Mouse (Mus musculus) heart, postnatal 36 days (tissue): ENCODE measurements at regions not wholly inside any gene's neighbourhood (a gene's known extent, or its start where the extent isn't known, plus 50 kb on each side); places are given as distances from the start of the nearest gene placed in this dataset.

Experiments used
- DNase-seq, 2 experiments: peaks; one replicate each; pipeline ENCODE4 v3.0.0; 2021 to 2022
- intact Hi-C: fragments of 180-260 bp; cut with DNase I; formaldehyde crosslinking; loops from one replicate; pipeline ENCODE4 v1.15.1; 2025

- intact Hi-C loops: no loop called here
- no peak for DNase-seq
These were observed 232.0 kb downstream of the Rab28 start for GRCm38 (mm10) chr5:41476001-41476400.

GRCm38 (mm10) chr5:41445512-41446005 is 262.4 kb downstream of the Rab28 start:
- DNase-seq: no peak
- intact Hi-C loops: no loop called here

- DNase-seq: no peak
- intact Hi-C loops: no loop called here
These were observed 266.9 kb downstream of the Rab28 start for GRCm38 (mm10) chr5:41441081-41441480.

GRCm38 (mm10) chr5:41419121-41419874 is 288.7 kb downstream of the Rab28 start:
- intact Hi-C loops: no loop called here
- peak in 1 of 2 experiments; percentile 1 for DNase-seq

DNA sequence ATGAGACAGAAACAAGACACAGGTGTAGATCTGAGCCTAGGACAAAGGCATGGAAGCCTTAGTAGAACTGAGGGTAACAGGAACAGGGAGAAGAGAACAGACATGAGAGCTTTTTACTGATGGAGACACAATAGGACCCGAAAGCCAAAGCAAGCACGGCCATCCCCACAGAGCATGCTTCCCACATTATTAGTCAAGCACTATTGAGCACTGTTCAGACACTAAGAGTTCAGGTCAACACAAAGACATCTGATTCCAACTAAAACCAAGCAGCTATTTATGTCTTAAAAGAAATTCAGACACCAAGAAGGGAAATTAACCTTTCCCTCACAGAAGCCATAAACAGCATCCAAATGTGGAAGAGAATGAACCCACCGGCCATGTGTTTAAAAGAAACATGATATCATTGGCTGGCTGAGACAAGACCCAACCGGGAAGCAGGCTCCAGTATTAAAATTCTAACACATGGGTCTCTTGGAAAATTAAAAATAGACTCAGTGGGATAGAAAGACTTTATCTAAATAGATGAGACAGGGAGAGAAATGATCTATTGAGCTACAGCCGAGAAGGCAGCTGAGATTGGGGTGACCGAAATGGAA is 298.8 kb downstream of the Rab28 start:
- intact Hi-C loops: no loop called here
- DNase-seq: no peak

GRCm38 (mm10) chr5:41392802-41393234 is 315.1 kb downstream of the Rab28 start:
- intact Hi-C loops: no loop called here
- DNase-seq: no peak

GRCm38 (mm10) chr5:41392137-41392554 is 315.8 kb downstream of the Rab28 start:
- intact Hi-C loops: no loop called here
- no peak for DNase-seq

DNA sequence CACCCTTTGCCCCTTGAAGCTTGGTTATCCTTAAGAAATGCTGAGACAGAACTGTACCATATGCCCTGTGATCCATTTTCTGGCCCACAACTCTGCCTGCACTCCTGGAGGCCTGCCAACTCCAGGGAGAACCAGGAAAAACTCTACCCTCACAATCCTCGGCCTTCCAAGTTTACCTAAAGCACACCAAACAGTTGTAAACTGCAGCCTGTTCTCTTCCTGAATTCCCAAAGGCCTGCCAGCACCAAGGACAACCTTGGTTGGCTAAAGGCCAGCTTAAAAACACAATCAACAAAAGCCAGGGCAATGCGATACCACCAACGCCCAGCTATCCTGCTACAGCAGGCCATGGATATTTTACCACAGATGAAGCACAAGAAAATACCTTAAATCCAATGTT is 334.5 kb downstream of the Rab28 start:
- DNase-seq: no peak
- intact Hi-C loops: no loop called here

- DNase-seq: no peak
- intact Hi-C loops: no loop called here
These were observed 336.5 kb downstream of the Rab28 start for GRCm38 (mm10) chr5:41371461-41371860.

- no peak for DNase-seq
- intact Hi-C loops: no loop called here
These were observed 337.6 kb downstream of the Rab28 start for GRCm38 (mm10) chr5:41370356-41370755.

GRCm38 (mm10) chr5:41369907-41370306 is 338.1 kb downstream of the Rab28 start:
- no peak for DNase-seq
- intact Hi-C loops: no loop called here

DNA sequence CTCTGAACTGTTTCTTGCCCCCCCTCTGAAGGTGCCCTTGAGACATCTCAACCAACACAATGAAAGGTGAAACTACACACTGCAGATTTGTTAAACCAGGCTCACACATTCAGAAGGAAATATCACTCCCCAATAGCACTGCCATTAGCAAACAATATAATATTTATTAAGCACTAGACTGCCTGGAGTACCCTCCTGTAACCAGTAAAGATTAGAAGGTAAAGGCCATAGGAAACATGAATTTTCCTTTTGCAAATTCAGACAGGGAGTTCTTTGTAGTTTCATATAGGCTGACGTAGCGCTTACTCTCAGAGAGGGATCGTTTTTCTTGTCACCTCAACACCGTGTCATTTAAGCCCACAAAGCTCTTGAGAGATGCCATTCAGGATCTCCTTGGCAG is 342.1 kb downstream of the Rab28 start:
- intact Hi-C loops: no loop called here
- DNase-seq: no peak

- intact Hi-C loops: no loop called here
- DNase-seq: no peak
These were observed 359.5 kb downstream of the Rab28 start for GRCm38 (mm10) chr5:41348410-41348821.

DNA sequence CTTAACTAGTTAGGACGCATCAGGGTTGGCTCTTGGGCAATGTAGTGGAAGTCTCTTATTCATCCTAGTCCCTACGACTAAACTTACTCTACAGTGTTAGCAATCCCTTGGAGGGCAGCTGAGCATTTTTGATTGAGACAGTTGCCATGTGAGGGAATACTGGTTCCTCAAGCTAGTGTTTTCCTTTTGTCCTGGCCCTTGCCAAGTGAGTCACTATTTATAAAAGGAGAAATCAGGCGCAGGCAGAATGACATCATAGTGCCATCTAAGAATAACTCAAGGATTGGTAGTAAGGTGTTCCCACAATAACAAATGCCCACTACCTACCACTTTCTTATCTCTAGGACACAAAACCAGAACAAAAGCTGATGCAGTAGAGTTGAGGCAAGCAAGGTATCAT is 360.5 kb downstream of the Rab28 start:
- DNase-seq: no peak
- intact Hi-C loops: no loop called here

DNA sequence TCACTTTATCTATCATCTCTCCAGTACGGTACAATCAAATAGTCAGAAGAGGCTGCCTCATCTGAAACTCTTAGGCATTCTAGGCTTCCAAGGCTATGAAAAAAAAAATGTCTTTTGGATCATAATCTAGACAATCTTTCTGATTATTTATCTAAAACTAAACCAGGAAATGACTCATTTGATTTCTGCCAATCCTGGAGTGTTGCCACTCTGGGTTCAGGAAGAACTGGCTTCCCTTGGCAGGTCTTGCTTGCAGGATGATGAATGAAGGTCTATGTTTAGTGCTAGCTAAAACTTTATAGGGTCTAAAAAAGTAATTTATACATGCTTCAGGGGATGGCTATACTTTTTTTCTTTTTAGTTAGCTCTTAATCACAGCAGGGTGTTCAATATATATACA is 367.4 kb downstream of the Rab28 start:
- DNase-seq: no peak
- intact Hi-C loops: no loop called here

GRCm38 (mm10) chr5:41296440-41296839 is 411.5 kb downstream of the Rab28 start:
- intact Hi-C loops: no loop called here
- no peak for DNase-seq

DNA sequence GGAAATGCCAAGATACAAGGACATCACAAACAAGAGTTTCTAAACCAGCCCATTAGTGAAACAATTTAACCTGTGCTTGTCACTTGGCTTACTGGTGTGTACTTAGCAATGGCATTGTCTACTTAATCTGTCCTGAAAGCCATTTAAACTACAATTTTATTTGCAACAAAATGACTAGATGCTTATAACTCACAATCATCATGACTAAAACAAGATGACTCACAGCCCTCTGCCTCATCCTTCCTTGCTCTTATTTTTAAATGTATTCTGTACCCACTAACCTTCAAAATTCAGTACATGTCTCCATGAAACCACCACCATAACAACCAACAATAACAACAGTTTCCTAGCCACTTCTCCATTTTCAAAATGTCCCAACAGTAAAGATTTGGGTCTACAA is 441.2 kb downstream of the Rab28 start:
- DNase-seq: no peak
- intact Hi-C loops: no loop called here

GRCm38 (mm10) chr5:41266317-41266716 is 441.6 kb downstream of the Rab28 start:
- DNase-seq: no peak
- intact Hi-C loops: no loop called here

DNA sequence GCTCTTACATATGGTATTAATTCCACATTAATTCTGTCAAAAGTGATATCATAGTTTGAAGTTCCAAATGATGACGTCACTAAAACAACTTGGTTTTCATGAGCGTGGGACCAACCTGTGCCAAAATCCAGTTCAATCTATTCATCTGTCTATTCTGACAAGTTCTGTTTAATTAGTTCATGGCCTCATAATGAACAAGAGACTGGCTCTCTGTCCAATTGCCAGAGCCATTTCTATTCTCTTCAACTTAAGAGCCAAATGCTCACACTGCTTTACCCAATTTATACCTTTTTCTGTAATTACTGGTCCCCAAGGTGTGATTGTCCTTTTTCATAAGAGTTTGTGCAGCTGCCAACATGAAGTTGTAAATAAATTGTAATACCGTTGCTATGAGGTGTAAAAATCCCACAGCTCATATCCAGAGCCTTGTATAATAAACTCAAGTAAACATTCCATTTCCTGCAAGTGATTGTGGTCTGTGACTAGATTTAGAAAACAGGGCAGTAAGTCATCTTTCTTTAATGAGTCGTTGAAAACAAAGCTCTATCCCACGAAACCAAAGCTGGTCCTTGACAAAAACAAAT is 446.2 kb downstream of the Rab28 start:
- intact Hi-C loops: no loop called here
- no peak for DNase-seq
